Mouse (Mus musculus) CD4-positive helper T cell, adult 2 months (primary cell): Measurements from ENCODE around the gene Zfp317.
"Not testable (repeated sequence)": the region's sequence is repeated elsewhere in the genome, so short reads cannot be mapped to it uniquely, and the experiment has no call there.

Source experiments
- DNase-seq: peaks from one replicate; pipeline ENCODE4 v3.0.0-alpha.2; 2012; ENCODE audit warnings: low read depth, missing footprints, low spot score

Gene Zfp317

GRCm38 (mm10) chr9:19621843-19622822 lies at the start of gene Zfp317:
Gene Zfp317, plus strand, starts transcription at chr9:19622102.
- peak; percentile 99 for DNase-seq

- no peak for DNase-seq
Measured at GRCm38 (mm10) chr9:19582317-19582716, 39.6 kb upstream of the Zfp317 start, which contains the start of gene Olfr855. Gene Olfr855, plus strand, starts transcription at chr9:19582617.

- no peak for DNase-seq
Measured at GRCm38 (mm10) chr9:19621297-19621696, 605 bp upstream of the Zfp317 start.

- no peak for DNase-seq
Measured at GRCm38 (mm10) chr9:19629574-19629973, 7.7 kb downstream of the Zfp317 start.

GRCm38 (mm10) chr9:19645193-19645592 lies 23.3 kb downstream of the Zfp317 start:
- no peak for DNase-seq

- no peak for DNase-seq
Measured at GRCm38 (mm10) chr9:19690281-19690680, 68.4 kb downstream of the Zfp317 start.

GRCm38 (mm10) chr9:19691426-19691825 lies 69.5 kb downstream of the Zfp317 start:
- DNase-seq = no peak

GRCm38 (mm10) chr9:19692430-19692829 lies 70.5 kb downstream of the Zfp317 start:
- no peak for DNase-seq

GRCm38 (mm10) chr9:19694285-19694684 lies 72.4 kb downstream of the Zfp317 start:
- DNase-seq = not testable (repeated sequence)

- DNase-seq = not testable (repeated sequence)
Measured at GRCm38 (mm10) chr9:19694898-19695379, 73.0 kb downstream of the Zfp317 start.
